Mouse (Mus musculus) liver, embryonic 14.5 days (tissue): Measurements from ENCODE around the gene Stx18.

Source experiments
- CTCF ChIP-seq: IDR thresholded peaks from 2 replicates; pipeline ENCODE4 v1.5.1; 2016; ENCODE audit warnings: antibody characterized with exemption, low read depth, control low read depth
- EP300 ChIP-seq: IDR thresholded peaks from 2 replicates; pipeline ENCODE4 v1.6.1; 2016; ENCODE audit warnings: antibody characterized with exemption, low read depth

- TF ChIP-seq CTCF (no peak), EP300 (no peak)
Observed at GRCm38 (mm10) chr5:38153636-38154035, 115.1 kb downstream of the Stx18 start.
